In genomic region chr13:4771120-4772075, GRCm38 (mm10) we compare ENCODE assay signal across 7 mouse cellular contexts.
DNase-seq lines count a peak whose midpoint lies in the region; ATAC-seq lines count a peak whose summit lies in the region.

No protein-coding gene starts in this region.

- WGBS in intestine, embryonic 14.5 days, result 20% methylated on average over 12 of the region's 12 CpGs

- H3K9ac ChIP-seq in intestine, embryonic 14.5 days (ENCODE audit: low read length), result no peak overlapping the region

- H3K27me3 ChIP-seq in intestine, embryonic 14.5 days (replicated peaks; ENCODE audit: control insufficient read depth, insufficient read depth, low read length), result no peaks in the 10 kb centered on the region

- peak; percentile 100 for ATAC-seq in intestine, embryonic 14.5 days (replicated peaks; ENCODE audit: low FRiP score, low TSS enrichment, low read depth)
- ATAC-seq in megakaryocyte, adult 5-6 weeks (ENCODE audit: poor library complexity, severe bottlenecking), result peak; percentile 100

- H3K27ac ChIP-seq in intestine, embryonic 14.5 days (ENCODE audit: low read depth), result peak overlapping the region; percentile 77

- DNase-seq in adrenal gland, postnatal 14 days, result peak; percentile 83
- peak; percentile 66 for DNase-seq in embryo, embryonic 11.5 days (ENCODE audit: low read depth, low spot score)
- DNase-seq in gastrocnemius, postnatal 4 days (ENCODE audit: low spot score in 2 of 2), result peak; percentile 33 to 60
- DNase-seq in intestine, embryonic 14.5 days (ENCODE audit: low spot score), result peak; percentile 72
- DNase-seq in left cerebral cortex, adult 9 months (ENCODE audit: low spot score in 2 of 2), result peak; percentile 75 to 78
- DNase-seq in right cerebral cortex, postnatal 14 days, result peak; percentile 48

- 0 out of 2 replicates have a peak overlapping the region, but pooled peaks have one; percentile 6 for H3K4me3 ChIP-seq in intestine, embryonic 14.5 days (ENCODE audit: low read depth, low read length)

- H3K9me3 ChIP-seq in intestine, embryonic 14.5 days (ENCODE audit: control insufficient read depth, low read length), result no peaks in the 10 kb centered on the region

- no peaks in the 10 kb centered on the region for H3K36me3 ChIP-seq in intestine, embryonic 14.5 days (ENCODE audit: control insufficient read depth, insufficient read depth, low read length)

- H3K4me1 ChIP-seq in intestine, embryonic 14.5 days (replicated peaks; ENCODE audit: control insufficient read depth, insufficient read depth, low read length), result no peaks in the 10 kb centered on the region

- H3K4me2 ChIP-seq in intestine, embryonic 14.5 days (ENCODE audit: low read length), result peak overlapping the region; percentile 35

Comparison
In these comparisons a context has a peak if more than half of its experiments do, and no peak if none do; other contexts are left out.
1. Peak in every context shown above with its lines: DNase-seq, ATAC-seq, H3K4me3 ChIP-seq and H3K27ac ChIP-seq.